Mouse (Mus musculus): Measurements from ENCODE around the gene Wwox. TPM values are rescaled to one million over a fixed set of nuclear protein-coding genes. Genes with fewer than 3 reads are reported as not detected.

Gene Wwox
- polyA plus RNA-seq, 1 experiment from 2014 or later, result 12.1 TPM

DNA sequence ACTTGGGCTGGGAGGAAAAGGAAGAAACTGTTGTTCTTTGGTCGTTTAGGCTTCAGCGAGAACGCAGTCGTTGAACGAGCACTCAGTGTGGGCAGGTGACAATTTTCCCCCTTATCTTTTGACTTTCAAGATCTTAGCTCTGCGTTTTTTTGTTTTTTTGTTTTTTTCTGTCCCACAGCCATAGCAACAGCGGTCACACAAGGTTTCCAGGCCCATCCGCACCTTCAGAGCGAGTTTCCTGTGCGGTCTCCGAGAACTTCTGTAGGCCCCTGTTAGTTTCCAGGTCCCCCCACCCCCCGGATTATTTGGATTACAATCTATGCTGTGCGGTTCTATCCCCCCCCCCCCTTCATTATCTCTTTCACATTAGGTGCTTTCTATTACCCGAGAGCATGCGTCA lies 625.2 kb downstream of the Wwox start:
- DNase-seq (ENCODE audit: extremely low spot score, low spot score), result no peak
- Histone ChIP-seq H3K4me1 (peaks cover 6% of the 10 kb centered on the region), H3K27ac (no peak overlapping the region), H3K4me3 (no peak overlapping the region), H3K9me3 (no peaks in the 10 kb centered on the region), H3K36me3 (replicated peaks) (no peaks in the 10 kb centered on the region), H3K27me3 (ENCODE audit: poor library complexity, severe bottlenecking) (peaks cover 10% of the 10 kb centered on the region; the same call in 1 of the 2 replicates)
- WGBS, result 91% methylated on average over 15 of the region's 15 CpGs

DNA sequence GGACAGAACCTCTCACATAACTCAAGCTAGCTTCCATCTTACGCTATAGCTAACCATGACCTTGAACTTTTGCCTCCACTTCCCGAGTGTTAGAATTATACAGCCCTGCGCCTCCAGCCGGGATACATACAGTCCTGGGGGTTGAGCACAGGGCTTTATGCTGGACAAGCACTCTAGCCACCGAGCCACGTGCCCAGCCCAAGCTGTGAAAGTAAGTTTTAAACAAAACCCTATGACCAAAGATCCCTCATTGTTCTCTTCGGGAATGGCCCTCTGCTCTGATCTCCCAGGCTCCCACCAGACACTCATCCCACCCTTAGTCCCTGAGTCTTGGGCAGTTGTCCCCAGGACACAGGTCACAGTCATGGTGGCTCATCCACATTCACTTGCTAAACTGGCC lies 625.9 kb downstream of the Wwox start:
- Histone ChIP-seq H3K4me3 (no peak overlapping the region), H3K27ac (peak overlapping the region; percentile 5; the same call in 1 of the 2 replicates), H3K9me3 (no peaks in the 10 kb centered on the region), H3K4me1 (peaks cover 6% of the 10 kb centered on the region), H3K36me3 (replicated peaks) (no peaks in the 10 kb centered on the region), H3K27me3 (ENCODE audit: poor library complexity, severe bottlenecking) (peaks cover 10% of the 10 kb centered on the region; the same call in 1 of the 2 replicates)
- DNase-seq (ENCODE audit: extremely low spot score, low spot score), result no peak
- WGBS, result 65% methylated on average over 7 of the region's 7 CpGs

DNA sequence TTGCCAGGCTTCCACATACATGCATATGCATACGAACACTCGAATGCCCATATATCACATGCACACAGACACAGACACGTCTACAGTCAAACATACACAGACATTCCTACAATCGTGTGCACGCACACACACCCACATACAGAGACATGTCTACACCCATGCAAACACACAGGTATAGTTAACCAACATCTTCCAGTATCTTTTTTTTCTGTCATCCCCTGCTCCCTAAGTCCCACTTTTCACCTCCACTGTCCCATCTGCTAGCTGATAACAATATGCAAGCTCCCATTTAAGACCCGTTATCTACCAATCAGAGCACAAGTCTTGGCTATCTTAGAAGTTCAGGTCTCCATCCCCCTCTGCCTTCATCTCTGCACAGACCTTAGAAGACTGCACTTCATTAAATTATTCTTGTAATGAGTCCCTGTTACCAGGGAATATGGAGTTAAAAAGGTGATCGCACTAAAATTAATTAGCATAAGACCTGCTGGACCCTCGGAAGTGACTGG lies 627.1 kb downstream of the Wwox start:
- 90% methylated on average over 8 of the region's 8 CpGs for WGBS
- Histone ChIP-seq H3K36me3 (replicated peaks) (no peaks in the 10 kb centered on the region), H3K9me3 (no peaks in the 10 kb centered on the region), H3K27ac (no peak overlapping the region), H3K4me3 (no peak overlapping the region), H3K4me1 (peaks cover 10% of the 10 kb centered on the region), H3K27me3 (ENCODE audit: poor library complexity, severe bottlenecking) (peaks cover 10% of the 10 kb centered on the region; the same call in 1 of the 2 replicates)
- no peak for DNase-seq (ENCODE audit: extremely low spot score, low spot score)

DNA sequence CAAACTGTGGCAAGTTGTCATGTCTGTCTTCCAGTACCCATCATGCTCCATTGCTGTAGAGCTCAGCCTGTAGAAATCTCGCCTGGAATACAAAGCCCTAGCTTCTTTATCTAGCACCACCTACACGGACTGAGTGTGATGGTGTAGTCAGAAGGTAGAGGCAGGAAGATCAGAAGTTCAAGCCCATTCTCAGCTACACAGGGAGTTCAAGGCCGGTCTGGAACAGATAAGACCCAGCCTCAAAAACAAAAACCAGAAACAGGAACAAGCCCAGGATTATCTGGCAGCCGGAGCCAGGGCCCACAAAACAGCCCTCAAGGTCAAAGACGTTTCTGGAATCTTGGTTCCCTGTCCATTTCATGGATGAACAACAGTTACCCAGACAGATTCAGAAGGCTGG lies 629.3 kb downstream of the Wwox start:
- 84% methylated on average over 5 of the region's 5 CpGs for WGBS
- peaks cover 10% of the 10 kb centered on the region for H3K4me1 ChIP-seq
- H3K36me3 ChIP-seq (replicated peaks), result no peaks in the 10 kb centered on the region
- DNase-seq (ENCODE audit: extremely low spot score, low spot score), result no peak
- no peak overlapping the region for H3K4me3 ChIP-seq
- no peak overlapping the region for H3K27ac ChIP-seq
- H3K27me3 ChIP-seq (ENCODE audit: poor library complexity, severe bottlenecking), result peaks cover 10% of the 10 kb centered on the region; the same call in 1 of the 2 replicates
- H3K9me3 ChIP-seq, result no peaks in the 10 kb centered on the region

GRCm38 (mm10) chr8:115070225-115070624 lies 630.8 kb downstream of the Wwox start:
- peaks cover 10% of the 10 kb centered on the region for H3K4me1 ChIP-seq
- no peaks in the 10 kb centered on the region for H3K9me3 ChIP-seq
- 79% methylated on average over 3 of the region's 3 CpGs for WGBS
- no peaks in the 10 kb centered on the region for H3K36me3 ChIP-seq (replicated peaks)
- H3K4me3 ChIP-seq, result no peak overlapping the region
- no peak overlapping the region for H3K27ac ChIP-seq
- no peaks in the 10 kb centered on the region for H3K27me3 ChIP-seq (ENCODE audit: poor library complexity, severe bottlenecking)
- no peak for DNase-seq (ENCODE audit: extremely low spot score, low spot score)

GRCm38 (mm10) chr8:115071231-115071630 lies 631.8 kb downstream of the Wwox start:
- H3K27me3 ChIP-seq (ENCODE audit: poor library complexity, severe bottlenecking), result no peaks in the 10 kb centered on the region
- no peaks in the 10 kb centered on the region for H3K36me3 ChIP-seq (replicated peaks)
- no peak for DNase-seq (ENCODE audit: extremely low spot score, low spot score)
- no peak overlapping the region for H3K4me3 ChIP-seq
- H3K9me3 ChIP-seq, result no peaks in the 10 kb centered on the region
- no peak overlapping the region for H3K27ac ChIP-seq
- peaks cover 4% of the 10 kb centered on the region; the same call in 1 of the 2 replicates for H3K4me1 ChIP-seq
- WGBS, result 91% methylated on average over 12 of the region's 12 CpGs

DNA sequence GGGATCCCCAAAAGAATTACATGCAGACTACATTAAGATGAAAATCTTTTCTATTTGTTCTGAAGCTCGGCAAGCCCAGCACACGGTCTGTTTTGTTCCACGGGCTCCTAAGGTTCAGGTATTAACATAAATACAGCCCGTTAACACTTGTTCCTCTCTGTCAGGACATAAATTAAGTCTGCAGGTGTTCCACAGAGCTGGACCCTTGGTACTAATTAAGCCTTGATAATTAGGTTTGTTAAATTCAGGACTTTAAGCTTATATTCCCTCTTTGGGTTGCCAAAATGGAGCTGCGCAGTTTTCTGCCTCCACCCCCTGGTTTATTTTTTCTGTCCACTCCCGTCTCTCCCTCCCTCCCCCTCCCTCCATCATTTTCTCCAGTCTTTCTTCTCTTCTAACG lies 638.8 kb downstream of the Wwox start:
- no peak overlapping the region for H3K27ac ChIP-seq
- no peak overlapping the region for H3K4me3 ChIP-seq
- H3K9me3 ChIP-seq, result peaks cover 5% of the 10 kb centered on the region; the same call in 1 of the 2 replicates
- WGBS, result 62% methylated on average over 7 of the region's 7 CpGs
- peaks cover 14% of the 10 kb centered on the region for H3K27me3 ChIP-seq (ENCODE audit: poor library complexity, severe bottlenecking)
- no peak for DNase-seq (ENCODE audit: extremely low spot score, low spot score)
- 0 out of 2 replicates have a peak, but pooled peaks cover 3% of the 10 kb centered on the region for H3K4me1 ChIP-seq
- H3K36me3 ChIP-seq (replicated peaks), result no peaks in the 10 kb centered on the region

GRCm38 (mm10) chr8:115081302-115082207 lies 642.1 kb downstream of the Wwox start:
- Histone ChIP-seq H3K36me3 (replicated peaks) (no peaks in the 10 kb centered on the region), H3K4me3 (no peak overlapping the region), H3K27me3 (ENCODE audit: poor library complexity, severe bottlenecking) (peaks cover 14% of the 10 kb centered on the region), H3K9me3 (peaks cover 5% of the 10 kb centered on the region; the same call in 1 of the 2 replicates), H3K27ac (no peak overlapping the region), H3K4me1 (0 out of 2 replicates have a peak, but pooled peaks cover 3% of the 10 kb centered on the region)
- WGBS, result 83% methylated on average over 7 of the region's 7 CpGs
- no peak for DNase-seq (ENCODE audit: extremely low spot score, low spot score)

- Histone ChIP-seq H3K4me1 (peaks cover 13% of the 10 kb centered on the region), H3K27me3 (ENCODE audit: poor library complexity, severe bottlenecking) (no peaks in the 10 kb centered on the region), H3K9me3 (peaks cover 7% of the 10 kb centered on the region; the same call in 1 of the 2 replicates), H3K27ac (no peak overlapping the region), H3K4me3 (no peak overlapping the region), H3K36me3 (replicated peaks) (no peaks in the 10 kb centered on the region)
- DNase-seq (ENCODE audit: extremely low spot score, low spot score), result no peak
Observed at GRCm38 (mm10) chr8:115088162-115088561, 648.7 kb downstream of the Wwox start.

- Histone ChIP-seq H3K27me3 (ENCODE audit: poor library complexity, severe bottlenecking) (peaks cover 14% of the 10 kb centered on the region; the same call in 1 of the 2 replicates), H3K27ac (no peak overlapping the region), H3K9me3 (peaks cover 7% of the 10 kb centered on the region; the same call in 1 of the 2 replicates), H3K4me1 (peaks cover 13% of the 10 kb centered on the region), H3K4me3 (no peak overlapping the region), H3K36me3 (replicated peaks) (no peaks in the 10 kb centered on the region)
- DNase-seq (ENCODE audit: extremely low spot score, low spot score), result no peak
- WGBS, result 84% methylated on average over 7 of the region's 7 CpGs
Observed at GRCm38 (mm10) chr8:115089744-115090143, 650.3 kb downstream of the Wwox start.

GRCm38 (mm10) chr8:115090202-115090601 lies 650.7 kb downstream of the Wwox start:
- Histone ChIP-seq H3K36me3 (replicated peaks) (no peaks in the 10 kb centered on the region), H3K4me3 (no peak overlapping the region), H3K27me3 (ENCODE audit: poor library complexity, severe bottlenecking) (peaks cover 14% of the 10 kb centered on the region; the same call in 1 of the 2 replicates), H3K27ac (no peak overlapping the region), H3K4me1 (peaks cover 13% of the 10 kb centered on the region), H3K9me3 (peaks cover 7% of the 10 kb centered on the region; the same call in 1 of the 2 replicates)
- no peak for DNase-seq (ENCODE audit: extremely low spot score, low spot score)
- WGBS, result 90% methylated on average over 5 of the region's 5 CpGs

DNA sequence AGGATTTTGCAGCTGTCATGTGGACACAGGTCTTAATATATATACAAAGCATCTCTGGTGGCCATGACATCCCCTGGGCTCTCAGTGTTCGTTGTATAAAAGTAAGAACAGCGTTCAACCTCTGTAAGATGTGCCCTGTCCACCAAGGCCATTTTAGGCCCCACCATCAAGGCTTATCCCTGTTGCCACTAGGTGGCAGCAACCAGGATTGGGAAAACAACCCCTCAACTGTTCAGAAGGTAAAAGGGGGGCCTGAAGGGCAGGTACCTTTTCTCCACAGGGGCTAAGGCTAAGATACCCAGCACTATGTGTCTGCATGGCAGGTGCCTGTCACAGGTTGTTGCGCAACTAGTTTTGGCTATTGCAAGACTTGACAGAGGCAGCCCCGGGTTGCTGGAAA lies 656.1 kb downstream of the Wwox start:
- no peak overlapping the region for H3K4me3 ChIP-seq
- H3K27ac ChIP-seq, result no peak overlapping the region
- peaks cover 13% of the 10 kb centered on the region for H3K4me1 ChIP-seq
- 83% methylated on average over 4 of the region's 4 CpGs for WGBS
- H3K27me3 ChIP-seq (ENCODE audit: poor library complexity, severe bottlenecking), result peaks cover 14% of the 10 kb centered on the region; the same call in 1 of the 2 replicates
- no peaks in the 10 kb centered on the region for H3K36me3 ChIP-seq (replicated peaks)
- H3K9me3 ChIP-seq, result no peaks in the 10 kb centered on the region
- DNase-seq (ENCODE audit: extremely low spot score, low spot score), result no peak
